Mouse (Mus musculus): ENCODE measurements around the gene Fam118b.

DNA sequence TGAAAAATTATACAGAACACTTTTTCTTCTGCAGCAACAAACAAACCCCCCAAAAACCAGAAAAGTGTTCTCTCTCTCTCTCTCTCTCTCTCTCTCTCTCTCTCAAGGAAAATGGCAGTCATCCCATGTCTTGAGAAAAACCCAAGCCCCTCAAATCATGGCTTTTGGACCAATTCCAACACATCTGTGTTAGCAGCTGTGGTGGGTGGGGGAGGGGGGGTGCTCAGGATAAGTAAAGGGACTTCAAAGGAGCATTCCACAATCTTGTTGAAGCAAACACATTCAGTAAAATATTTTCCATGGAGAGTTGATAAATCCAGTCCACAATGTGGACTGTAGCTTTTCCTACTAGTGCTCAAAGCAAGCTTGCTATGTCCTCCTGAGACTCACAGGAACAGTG, 18.1 kb downstream of the Fam118b start:
- TF ChIP-seq CTCF (IDR thresholded peaks at IDR 0.05): no peak
- no peak for TF ChIP-seq POLR2A (IDR thresholded peaks at IDR 0.05; ENCODE audit: insufficient read depth, low read depth, low read length)
- TF ChIP-seq EP300 (IDR thresholded peaks at IDR 0.05; ENCODE audit: insufficient read depth, low read depth, low read length): no peak
